Mouse (Mus musculus) inflammation-experienced regulatory T-cells, adult 6 months (primary cell): ENCODE data around the gene Gm20671. TPM values are rescaled to one million over a fixed set of nuclear protein-coding genes. Genes with fewer than 3 reads are reported as not detected.
"Not testable (repeated sequence)": the region's sequence is repeated elsewhere in the genome, so short reads cannot be mapped to it uniquely, and the experiment has no call there.

Source experiments
- ATAC-seq: one replicate; pipeline ENCODE4 v1.8.0; 2017
- polyA plus RNA-seq, 3 experiments: library from polyadenylated mRNA; unstranded; fragments of 100-300 nt; shearing (Covaris generic); gene quantifications; one replicate each; pipeline ENCODE4 v1.2.1; 2017

Gm20671 gene
- polyA plus RNA-seq, 3 experiments from 2014 or later, result not detected

DNA sequence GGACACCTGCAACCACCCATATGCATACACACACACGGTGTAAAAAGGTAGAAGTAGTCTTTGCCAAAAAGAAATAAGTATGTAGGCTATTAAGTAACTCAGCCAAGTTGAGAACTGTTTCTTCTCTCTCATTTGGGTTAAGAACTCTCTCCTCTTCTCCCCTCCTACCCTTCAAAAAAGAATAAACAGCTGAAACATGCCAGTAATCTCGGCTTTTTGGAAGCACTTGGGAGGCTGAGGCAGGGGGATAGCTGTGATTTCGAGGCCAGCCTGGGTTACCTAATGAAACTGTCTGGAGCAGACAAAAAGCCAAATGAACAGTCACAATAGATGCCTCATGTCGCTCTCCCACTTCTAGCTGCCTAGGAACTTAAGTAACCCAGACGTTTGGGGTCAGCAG lies 42.2 kb downstream of the Gm20671 start:
- ATAC-seq, result no peak

DNA sequence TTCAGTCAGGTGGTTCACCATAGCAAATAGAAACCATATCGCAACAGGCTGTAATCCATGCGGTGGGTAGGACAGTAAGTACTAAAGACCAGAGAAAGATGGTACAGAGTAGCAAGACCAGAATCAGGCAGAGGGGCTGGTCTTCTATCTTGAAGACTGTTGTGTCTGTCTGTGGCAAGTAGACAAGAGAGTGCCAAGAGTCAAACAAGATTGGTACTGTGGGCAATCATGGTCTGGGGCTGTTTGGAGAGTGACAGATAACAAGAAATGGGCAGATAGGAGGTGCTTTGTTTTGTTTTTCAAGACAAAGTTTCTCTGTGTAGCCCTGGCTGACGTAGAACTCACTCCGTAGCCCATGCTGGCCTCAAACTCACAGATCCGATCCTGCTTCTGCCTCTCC lies 45.3 kb downstream of the Gm20671 start:
- no peak for ATAC-seq

DNA sequence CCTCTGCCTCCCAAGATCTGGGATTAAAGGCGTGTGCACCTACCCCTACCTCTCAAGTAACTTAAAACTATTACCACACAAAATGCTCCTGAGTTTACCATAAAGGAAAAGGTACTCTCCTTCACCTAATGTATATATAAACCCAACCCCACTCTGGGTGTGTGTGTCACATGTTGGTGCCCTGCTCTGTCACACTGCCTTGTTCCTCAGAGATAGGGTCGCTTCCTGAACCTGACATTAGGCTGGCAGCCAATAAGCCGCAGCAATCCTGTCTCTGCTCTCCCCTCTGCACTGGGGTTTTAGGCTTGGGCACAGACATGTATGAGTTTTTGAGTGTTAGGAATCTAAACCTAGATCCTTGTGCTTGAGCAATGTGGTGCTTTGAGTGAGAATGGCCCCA lies 48.7 kb downstream of the Gm20671 start:
- no peak for ATAC-seq

DNA sequence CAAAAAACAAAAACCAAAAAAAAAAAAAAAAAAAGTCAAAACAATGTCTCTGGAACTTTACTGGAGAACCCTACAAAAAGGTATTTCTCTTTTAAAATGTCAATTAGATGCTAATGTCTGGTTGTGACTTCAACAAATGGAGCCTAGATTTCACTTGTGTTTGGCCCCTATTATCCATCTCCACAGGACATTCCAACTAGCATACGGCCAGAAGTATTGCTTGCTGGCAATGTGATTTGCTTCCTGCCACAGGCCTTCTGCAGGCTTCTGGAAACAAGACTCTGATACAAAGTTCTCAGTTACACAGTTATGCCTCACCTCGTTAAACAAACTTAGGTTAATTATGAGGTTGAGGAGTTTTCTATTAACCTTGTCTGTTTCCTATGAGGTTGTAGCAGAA lies 54.5 kb downstream of the Gm20671 start:
- ATAC-seq, result no peak

DNA sequence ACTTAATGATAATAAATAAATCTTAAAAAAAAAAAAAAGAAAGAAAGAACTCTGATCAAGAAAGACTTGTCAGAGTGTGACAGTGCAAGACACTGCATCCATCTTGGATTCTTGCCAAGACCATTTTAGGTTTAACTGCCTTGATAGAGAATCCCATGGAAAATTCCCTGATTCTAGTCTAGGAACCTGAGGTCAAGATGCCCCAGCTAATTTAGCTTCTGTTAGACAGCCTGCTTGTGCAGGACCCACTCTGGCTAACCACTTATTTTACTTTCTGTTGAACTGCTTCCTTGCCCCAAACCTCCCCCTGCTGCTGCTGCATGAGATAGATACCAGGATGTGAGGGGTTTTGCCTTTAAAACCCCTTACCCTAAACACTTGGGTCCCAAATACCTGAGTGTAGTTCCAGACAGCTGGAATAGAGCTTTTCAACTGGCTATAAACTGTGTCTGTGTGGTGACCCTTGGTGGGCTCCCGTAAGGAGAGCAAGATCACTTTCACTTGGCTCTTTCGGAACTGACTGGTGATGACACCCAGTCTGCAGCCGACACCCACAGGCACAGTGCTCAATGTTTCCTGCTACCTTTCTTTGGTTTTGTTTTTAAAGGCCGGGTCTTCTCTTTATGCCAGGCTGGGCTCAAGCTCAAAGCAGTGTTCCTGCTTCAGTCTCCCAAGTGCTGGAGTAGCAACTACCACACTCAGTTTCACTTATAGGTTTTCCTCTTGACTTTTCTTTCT lies 59.1 kb downstream of the Gm20671 start:
- peak; percentile 79 for ATAC-seq

DNA sequence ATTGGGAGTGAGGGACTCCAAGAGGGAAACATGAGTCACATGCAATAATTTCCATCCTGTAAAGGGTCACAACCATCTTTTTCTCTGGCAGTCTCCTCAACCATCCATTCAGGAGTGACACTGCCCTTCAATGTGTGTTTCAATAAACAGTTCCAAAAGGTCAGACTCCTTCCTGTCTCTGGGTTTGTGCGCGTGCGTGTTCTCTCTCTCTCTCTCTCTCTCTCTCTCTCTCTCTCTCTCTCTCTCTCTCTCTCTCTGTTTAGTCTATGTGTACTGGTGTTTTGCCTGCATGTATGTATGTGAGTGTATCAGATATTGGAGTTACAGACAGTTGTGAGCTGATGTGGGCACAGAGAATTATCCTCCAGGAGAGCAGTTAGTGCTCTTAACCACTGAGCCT lies 59.9 kb downstream of the Gm20671 start:
- ATAC-seq, result peak; percentile 47

DNA sequence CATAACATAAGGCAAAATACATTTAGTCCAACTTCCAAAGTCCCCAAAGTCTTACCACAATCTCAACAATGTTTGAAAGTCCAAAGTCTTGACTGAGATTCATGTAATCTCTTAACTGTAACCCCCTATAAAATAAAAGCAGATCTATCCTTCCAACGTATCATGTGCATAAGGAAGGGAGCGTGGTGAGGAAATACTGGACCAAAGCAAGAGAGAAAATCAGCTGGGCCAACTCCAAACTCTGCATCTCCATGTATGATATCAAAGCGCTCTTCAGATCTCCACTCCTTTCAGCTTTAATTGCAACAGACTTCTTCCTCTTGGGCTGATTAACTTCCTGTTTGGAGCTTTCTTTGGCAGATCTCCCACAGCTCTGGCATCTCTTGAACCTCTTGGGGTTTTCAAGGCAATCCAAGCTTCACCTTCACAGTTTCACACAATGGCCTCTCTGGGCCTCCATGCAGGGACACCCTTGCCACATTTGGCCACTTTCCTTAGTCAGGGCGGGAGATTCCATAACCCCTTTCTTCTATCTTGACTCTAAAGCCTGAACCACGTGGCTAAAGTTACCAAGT lies 65.3 kb downstream of the Gm20671 start:
- no peak for ATAC-seq

DNA sequence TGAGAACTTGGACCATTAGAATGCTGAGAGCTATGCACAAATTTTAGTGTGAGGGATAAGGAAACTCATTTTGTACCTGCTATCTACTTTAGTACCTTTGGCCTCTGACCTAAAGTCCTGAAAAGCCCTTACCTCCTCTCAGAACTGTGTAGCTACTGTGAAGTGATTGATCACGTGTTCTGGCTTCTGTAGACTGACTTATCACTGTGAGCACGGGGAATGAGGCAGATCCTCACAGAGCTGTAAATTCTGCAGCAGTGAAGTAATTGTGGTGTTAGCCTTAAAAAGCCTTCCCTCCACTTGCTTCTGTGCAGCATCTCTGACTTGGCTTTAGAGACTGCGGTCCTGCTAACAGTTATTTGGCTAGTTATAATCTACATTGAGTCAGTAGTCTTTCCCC lies 66.1 kb downstream of the Gm20671 start:
- no peak for ATAC-seq

DNA sequence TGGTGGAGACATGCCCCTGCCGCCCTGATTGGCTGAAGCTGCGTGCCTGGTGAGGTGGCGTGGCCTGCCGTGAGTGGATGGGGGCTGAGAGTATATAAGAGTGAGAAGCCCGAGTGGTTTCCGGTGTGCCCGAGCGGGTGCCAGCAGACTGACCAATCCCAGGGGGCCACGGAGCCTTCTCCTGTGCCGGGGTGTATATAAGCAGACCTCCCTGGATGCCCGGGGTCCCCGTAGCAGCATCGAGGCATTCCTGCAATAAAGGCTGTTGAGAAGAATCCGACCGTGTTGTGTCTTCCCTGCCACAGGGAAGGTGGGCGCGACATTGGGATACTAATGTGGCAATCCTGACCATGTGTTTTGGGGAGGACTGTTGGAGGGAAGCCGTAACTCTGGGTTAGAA lies 66.6 kb downstream of the Gm20671 start:
- ATAC-seq, result not testable (repeated sequence)

DNA sequence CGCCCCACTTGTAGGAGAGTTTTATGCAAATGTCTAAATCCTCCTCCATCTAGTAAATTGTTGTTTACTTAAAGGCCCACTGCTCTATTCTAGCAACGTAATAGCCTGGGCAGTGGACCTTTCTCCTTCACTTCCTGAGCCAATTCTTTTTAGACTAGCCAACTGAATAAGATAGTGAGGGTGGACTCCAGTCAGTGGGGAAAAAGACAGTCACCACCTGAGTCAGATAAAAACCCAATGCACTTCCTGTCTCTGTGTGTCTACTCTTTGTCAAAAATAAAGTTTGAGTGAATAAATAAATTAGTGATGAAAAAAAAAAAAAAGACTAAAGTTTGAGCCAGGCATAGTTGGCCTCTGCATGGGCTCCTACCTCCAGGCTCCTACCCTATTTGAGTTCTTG lies 67.2 kb downstream of the Gm20671 start:
- ATAC-seq, result peak; percentile 71

DNA sequence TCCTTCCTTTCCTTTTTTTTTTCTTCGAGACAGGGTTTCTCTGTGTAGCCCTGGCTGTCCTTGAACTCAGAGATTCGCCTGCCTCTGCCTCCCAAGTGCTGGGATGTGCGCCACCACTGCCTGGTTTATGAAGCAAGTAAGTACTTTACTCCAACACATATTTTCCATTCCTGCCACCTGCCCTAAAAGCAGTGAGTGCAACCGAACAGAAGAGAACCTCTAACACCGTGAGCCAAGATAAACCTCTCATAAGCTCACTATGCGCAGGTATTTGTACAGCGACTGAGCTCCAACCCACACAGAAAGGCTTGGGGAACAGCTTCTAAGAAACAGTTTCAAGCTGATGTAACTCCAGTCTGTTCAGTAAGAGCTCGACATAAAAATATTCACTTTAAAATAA lies 70.8 kb downstream of the Gm20671 start:
- ATAC-seq, result no peak

DNA sequence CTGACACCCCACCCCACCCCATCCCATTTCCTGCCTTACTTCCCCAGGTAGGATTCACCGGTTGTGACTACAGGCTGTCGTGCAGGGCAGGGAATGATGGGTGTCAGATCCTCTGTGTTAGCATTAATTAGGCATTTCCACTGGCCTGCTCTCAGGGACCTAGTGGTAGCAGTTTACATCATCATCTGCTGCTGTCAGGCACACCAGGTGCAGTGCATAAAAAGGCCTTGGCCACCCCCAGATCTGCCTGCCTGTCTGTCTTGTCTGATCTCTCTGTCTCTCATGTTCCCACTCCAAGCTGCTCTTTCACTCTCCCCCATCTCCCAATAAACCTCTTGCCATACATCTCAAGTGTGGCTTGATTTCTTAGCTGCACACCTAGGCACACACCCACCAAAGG lies 75.2 kb downstream of the Gm20671 start:
- no peak for ATAC-seq

DNA sequence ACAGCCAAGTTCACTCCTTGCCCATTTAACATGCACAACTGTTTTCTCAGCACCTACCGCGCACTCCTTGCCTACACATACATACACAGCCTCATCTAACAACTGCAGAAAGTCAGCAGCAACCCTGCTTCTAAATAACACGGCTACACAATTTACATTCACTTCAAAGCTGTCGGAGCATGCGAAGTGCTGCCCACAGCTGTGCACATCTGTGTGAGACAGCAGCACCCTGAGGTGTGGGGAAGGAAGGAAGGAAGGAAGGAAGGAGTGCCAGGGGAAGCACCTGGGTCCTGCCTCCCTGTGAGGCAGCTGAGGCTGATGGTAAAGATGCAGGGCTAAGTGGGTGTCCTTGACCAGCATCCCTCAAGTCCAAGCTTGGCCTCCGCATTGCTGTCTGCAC lies 78.0 kb downstream of the Gm20671 start:
- ATAC-seq, result no peak

DNA sequence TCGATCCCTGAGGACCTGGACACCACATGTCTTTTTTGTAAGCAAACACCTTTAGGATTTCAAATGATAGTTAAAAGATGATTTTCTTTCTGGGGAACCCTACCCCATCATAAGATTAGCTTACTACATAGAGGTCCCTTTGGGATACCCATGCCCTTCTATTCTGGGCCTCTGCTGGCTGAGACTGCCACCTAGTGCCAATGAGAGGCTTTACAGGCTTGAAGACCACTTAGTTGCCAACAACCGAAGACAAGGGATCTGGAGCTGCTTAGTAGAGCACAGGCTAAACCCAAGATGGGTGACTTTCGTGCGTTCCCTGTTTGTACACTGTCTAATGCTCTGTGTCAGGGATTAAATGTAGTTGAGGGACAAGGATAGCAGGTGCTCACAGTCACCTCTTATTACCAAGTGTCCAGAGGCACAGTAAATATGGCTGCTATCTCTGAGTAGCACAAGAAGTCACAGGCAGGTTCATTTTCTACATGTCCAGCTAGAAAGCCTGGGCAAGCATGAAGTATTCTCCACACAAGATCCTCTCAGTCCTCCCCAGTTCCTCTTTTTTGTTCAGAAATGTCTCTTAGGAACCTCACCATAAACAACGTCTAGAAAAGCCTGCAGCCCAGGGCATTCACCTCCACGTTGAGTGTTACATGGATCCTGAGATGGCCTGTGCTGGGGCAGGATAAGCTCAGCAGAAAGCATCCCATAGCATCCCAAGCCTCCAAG lies 79.1 kb downstream of the Gm20671 start:
- ATAC-seq, result peak; percentile 61

DNA sequence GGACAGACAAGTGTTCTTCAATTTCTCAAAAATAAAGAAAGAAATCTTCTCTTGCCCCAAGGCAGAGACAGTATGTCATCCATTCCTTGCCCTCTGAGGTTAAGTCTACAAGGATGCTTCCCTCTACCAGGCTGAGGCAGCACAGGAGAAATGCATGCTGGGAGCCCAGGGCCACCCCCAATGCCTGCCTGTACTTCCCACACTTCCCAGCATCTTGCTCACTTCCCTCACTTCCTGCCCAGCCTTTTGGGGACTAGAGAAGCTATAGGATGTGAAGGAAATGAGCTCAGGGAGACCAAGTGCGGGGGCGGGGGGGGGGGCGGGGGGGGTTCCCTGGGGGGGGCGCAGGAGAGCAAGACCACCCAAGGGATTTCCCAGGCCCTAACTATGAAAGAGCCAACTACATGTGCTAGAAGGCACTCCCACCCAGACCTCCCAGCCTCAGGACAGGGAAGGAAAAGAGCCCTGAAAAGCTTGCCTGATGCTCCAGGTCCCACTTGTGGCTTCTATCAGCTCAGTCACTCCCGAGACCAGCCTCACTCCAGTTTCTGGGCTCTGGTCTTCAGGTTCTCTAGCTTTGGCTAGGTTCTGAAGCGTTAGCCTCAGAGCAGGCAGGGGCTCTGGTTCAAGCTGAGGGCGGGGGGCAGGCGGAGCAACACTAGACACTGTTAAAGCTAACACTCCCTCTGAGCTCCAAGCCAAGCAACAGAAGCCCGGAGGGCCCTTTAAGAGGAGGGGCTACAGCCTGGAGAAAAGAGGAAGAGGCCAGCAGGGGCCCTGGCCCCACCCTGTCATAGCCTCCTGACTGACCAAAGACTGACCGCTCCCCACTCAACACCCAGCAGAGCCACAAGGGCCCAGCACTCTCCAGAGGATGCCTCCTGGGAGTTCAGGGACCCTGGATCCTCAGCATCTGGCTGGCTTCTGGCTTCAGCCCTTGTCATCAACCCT lies 80.9 kb downstream of the Gm20671 start:
- ATAC-seq, result no peak

DNA sequence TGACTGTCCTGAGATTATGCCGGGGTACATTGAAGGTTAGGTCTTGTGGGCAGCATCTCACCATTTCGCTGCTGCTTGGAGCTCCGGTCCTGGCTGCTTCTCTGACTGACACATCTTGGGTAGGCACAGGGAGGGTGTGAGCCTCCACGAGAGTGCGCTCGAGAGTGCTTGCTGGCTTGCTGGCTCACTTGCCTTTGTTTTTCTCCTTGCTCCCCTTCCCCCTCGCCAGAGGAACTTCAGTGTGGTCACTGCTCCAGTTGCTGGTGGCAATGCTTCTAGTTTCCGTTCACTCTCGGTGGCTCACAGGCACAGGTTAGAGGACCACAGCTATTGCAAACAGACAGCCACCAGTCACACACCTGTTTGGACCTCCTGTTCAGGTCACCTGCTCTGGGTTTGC lies 84.8 kb downstream of the Gm20671 start:
- ATAC-seq, result no peak

DNA sequence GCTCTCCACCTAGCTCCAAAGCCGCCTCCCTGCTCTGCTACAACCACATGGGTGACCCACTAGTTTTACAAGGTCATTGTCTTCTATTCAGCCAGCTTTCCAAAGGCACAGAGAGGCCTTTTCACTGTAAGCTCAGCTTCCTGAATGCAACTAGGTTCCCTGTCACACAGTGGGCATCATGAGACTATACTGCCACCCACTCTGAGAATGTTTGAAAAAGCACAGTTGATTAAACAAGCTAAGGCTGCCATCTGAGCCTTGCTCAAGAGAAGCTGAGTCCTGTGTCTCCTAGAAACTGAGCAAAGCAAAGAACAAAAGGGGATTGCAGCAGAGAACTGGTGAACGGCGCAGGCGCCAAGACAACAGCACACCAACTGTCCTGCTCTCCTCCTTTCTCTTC lies 85.5 kb downstream of the Gm20671 start:
- ATAC-seq, result peak; percentile 33

DNA sequence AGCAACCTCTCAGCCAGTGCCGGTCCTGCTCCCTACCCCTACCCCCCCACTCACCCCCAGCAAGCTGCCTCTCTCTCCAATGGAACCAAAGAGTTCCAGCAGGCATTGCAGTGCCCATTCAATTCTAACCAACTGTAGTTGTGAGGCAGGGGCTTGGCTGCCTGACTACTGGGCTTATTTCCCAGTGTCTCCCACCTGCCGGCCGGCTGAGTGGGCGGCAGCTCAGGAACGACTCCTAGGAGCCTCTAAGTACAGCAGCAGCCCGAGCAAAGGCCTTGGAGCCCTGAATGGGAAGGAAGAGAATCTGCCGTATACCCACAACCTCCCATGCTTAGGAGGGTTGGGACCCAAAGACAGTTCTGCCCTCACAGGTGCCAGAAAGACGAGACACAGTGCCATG lies 86.1 kb downstream of the Gm20671 start:
- peak; percentile 18 for ATAC-seq

DNA sequence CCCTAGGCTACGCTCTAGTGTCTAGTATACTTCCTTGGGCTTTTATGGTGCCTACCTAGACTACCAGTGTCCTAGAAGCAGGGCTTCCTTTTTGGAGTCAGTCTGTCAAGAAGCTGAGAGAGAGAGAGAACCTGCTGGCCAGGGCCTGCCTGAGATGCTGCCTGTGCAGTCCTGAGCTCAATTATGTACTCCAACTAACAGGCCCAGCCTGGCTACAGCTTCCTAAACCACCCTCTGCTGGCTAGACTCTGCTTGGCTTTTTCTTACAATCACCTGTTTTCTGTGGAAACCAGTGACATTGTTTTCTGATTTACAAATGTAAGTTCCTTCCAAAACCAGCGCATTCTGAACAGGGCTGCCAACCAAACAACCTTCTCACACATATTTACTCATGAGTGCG lies 86.8 kb downstream of the Gm20671 start:
- peak; percentile 41 for ATAC-seq

DNA sequence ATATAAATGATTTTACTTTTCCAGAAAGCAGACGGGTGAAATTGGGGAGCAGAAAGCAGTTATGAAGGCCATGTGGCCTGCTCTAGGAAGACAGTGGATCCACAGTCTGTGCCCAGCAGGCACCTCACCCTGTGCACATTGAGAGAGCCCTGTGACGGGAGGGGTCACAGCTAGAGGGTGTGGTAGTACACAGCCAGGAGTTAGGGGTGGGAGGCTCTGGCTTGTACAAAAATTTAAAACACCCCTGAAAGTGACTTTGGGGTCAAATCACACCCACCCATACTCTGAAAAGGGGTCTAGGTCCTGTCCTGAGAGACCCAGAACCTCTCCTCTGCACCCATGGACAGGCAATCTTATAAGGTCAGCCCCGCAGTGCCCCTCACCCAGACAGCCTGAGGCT lies 90.1 kb downstream of the Gm20671 start:
- ATAC-seq, result not testable (repeated sequence)

DNA sequence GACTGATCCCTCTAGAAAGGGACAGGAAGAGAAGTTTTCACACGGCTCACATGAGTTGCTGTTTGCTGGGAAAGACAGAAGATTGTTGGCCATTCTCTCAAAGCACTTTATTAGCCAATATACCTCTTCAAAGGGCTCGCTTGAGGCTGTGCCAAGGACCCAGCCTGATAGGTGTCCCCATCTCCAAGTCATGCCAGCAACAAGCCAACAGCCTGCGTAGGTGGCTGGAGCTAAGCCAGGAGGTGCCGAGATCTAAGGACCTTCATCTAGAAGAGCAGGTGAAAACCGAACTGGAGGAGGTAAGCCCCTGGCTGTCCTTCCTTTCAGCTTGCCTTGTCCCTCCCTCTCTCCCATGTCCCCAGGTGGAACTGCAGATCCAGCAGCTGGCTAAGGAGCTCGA lies 91.1 kb downstream of the Gm20671 start:
- ATAC-seq, result no peak

DNA sequence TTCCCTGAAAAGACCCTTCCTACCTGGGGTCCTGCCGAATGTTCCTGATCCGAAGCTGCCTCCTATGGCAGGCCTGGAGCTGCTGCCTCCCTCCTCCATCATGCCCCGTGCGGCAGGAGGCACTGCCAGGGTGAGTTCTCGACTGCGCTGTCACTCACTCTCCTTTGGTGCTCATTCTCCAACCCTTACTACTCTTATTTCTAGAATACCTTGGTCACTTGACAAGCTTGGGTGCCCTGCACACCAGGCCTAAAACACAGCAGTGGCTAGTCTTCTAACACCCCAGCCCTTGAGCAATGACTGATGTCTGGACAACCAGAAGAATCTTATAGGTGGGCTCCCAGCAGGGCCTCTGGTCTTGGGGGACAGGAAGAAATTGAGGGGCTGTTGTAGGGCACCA lies 93.0 kb downstream of the Gm20671 start:
- peak; percentile 41 for ATAC-seq

DNA sequence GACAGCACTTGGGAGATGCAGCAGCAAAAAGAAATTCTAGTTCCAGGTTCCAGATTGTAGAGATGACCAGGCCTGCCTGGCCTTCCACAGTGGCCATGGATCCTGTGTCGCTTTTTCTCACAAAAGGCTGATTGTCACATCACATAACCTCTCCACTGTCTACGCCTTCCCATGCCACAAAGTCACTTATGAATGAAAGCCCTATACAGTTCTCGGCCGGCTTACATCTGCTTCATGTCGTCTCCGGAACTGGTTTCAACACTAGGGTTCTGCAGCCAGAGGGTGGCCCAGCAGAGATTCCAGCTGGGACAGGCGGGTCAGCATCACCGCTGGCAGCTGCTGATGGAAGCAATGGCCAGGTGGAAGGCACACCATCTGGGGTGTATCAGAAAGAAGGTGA lies 98.1 kb downstream of the Gm20671 start:
- ATAC-seq, result no peak
